Mouse (Mus musculus) limb, embryonic 11.5 days (tissue): ENCODE data around the gene Impdh1. TPM values are rescaled to one million over a fixed set of nuclear protein-coding genes. Genes with fewer than 3 reads are reported as not detected.
A peak's percentile ranks its signal among the peaks of the same experiment; 100 is the strongest.

Experiments
- ATAC-seq: fragments of 200-750 bp; cut with Nextera tagmentation; 2 replicates; pipeline ENCODE4 v1.8.0; 2017; ENCODE audit warnings: low read depth; ENCODE audit not compliant: insufficient number of reproducible peaks, low FRiP score, low TSS enrichment
- DNase-seq: peaks from one replicate; pipeline ENCODE4 v3.0.0-alpha.2; 2015; ENCODE audit warnings: low spot score
- H3K27ac ChIP-seq: fragments of 300-500 bp; sonication (generic); replicated peaks from 2 replicates; pipeline ENCODE4 v1.5.1; 2014; ENCODE audit warnings: low read depth, mild to moderate bottlenecking, low read length
- H3K27me3 ChIP-seq: fragments of 300-500 bp; sonication (generic); 2 replicates; pipeline ENCODE4 v1.6.1; 2014; ENCODE audit warnings: mild to moderate bottlenecking, low read length, mixed read lengths; ENCODE audit not compliant: control insufficient read depth, insufficient read depth
- H3K36me3 ChIP-seq: fragments of 300-500 bp; sonication (generic); 2 replicates; pipeline ENCODE4 v1.6.1; 2014; ENCODE audit warnings: mild to moderate bottlenecking, low read length, moderate library complexity, mixed read lengths; ENCODE audit not compliant: control insufficient read depth, insufficient read depth
- H3K4me1 ChIP-seq: fragments of 300-500 bp; sonication (generic); 2 replicates; pipeline ENCODE4 v1.6.1; 2014; ENCODE audit warnings: low read length, mixed read lengths; ENCODE audit not compliant: control insufficient read depth, insufficient read depth
- H3K4me2 ChIP-seq: fragments of 300-500 bp; sonication (generic); 2 replicates; pipeline ENCODE4 v1.6.1; 2014; ENCODE audit warnings: low read depth, mild to moderate bottlenecking, moderate library complexity; ENCODE audit not compliant: severe bottlenecking
- H3K4me3 ChIP-seq: fragments of 300-500 bp; sonication (generic); 2 replicates; pipeline ENCODE4 v1.5.1; 2014; ENCODE audit warnings: low read depth, low read length
- H3K9ac ChIP-seq: fragments of 300-500 bp; sonication (generic); 2 replicates; pipeline ENCODE4 v1.6.1; 2014; ENCODE audit warnings: mild to moderate bottlenecking, low read length
- H3K9me3 ChIP-seq: fragments of 300-500 bp; sonication (generic); 2 replicates; pipeline ENCODE4 v1.6.1; 2016; ENCODE audit warnings: low read length; ENCODE audit not compliant: control insufficient read depth
- WGBS: fragments of 180-500 bp; shearing (Covaris S2); extraction: QIAGEN DNeasy Blood & Tissue Kit; methylation state at CpG from one replicate; pipeline ENCODE4 v1.1.7; 2014; 5-methylcytosine and 5-hydroxymethylcytosine counted together
- polyA plus RNA-seq: library from polyadenylated mRNA; unstranded; fragments of >200 nt; fragmentation: Nextera tagmentation; extraction: Ambion mirVana; gene quantifications from 2 replicates; pipeline ENCODE4 v1.2.1, GENCODE M21; 2014

Gene Impdh1
- polyA plus RNA-seq, 1 experiment from 2014 or later = 40.8 TPM

GRCm38 (mm10) chr6:29187936-29188335 is 28.2 kb downstream of the Impdh1 start:
- Histone ChIP-seq H3K27me3 (no peaks in the 10 kb centered on the region), H3K9me3 (no peaks in the 10 kb centered on the region), H3K9ac (no peak overlapping the region), H3K27ac (no peak overlapping the region), H3K36me3 (no peaks in the 10 kb centered on the region), H3K4me1 (no peaks in the 10 kb centered on the region), H3K4me3 (no peak overlapping the region), H3K4me2 (no peak overlapping the region)
- WGBS = 80% methylated on average over 1 of the region's 1 CpGs
- DNase-seq = no peak
- no peak for ATAC-seq

- no peak overlapping the region for H3K27ac ChIP-seq
- peak overlapping the region; percentile 80 for H3K4me2 ChIP-seq
- peak overlapping the region; percentile 47 for H3K4me3 ChIP-seq
- peaks cover 5% of the 10 kb centered on the region for H3K4me1 ChIP-seq
- H3K27me3 ChIP-seq = 0 out of 2 replicates have a peak, but pooled peaks cover 3% of the 10 kb centered on the region
- H3K36me3 ChIP-seq = no peaks in the 10 kb centered on the region
- ATAC-seq (no peak), DNase-seq (no peak)
- WGBS = 54% methylated on average over 8 of the region's 8 CpGs
- no peaks in the 10 kb centered on the region for H3K9me3 ChIP-seq
- H3K9ac ChIP-seq = no peak overlapping the region
Observed at GRCm38 (mm10) chr6:29179843-29180242, 36.3 kb downstream of the Impdh1 start.

- under 1% methylated on average over 71 of the region's 79 CpGs for WGBS
- no peak within 1 kb of the TSS for H3K27ac ChIP-seq
- H3K4me1 ChIP-seq = peaks cover 5% of the 10 kb centered on the region
- H3K27me3 ChIP-seq = 0 out of 2 replicates have a peak, but pooled peaks cover 3% of the 10 kb centered on the region
- DNase-seq (peak; percentile 71), ATAC-seq (peak; percentile 33; the same call in 1 of the 2 replicates)
- H3K36me3 ChIP-seq = no peaks in the 10 kb centered on the region
- no peaks in the 10 kb centered on the region for H3K9me3 ChIP-seq
- H3K4me3 ChIP-seq = peak within 1 kb of the TSS; percentile 47
- H3K9ac ChIP-seq = peak within 1 kb of the TSS; percentile 70
- peak within 1 kb of the TSS; percentile 80 for H3K4me2 ChIP-seq
Observed at GRCm38 (mm10) chr6:29178888-29179658, 37.1 kb downstream of the Impdh1 start, which contains the start of gene Prrt4. Gene Prrt4 (minus strand): TSS chr6:29179584.

- Histone ChIP-seq H3K4me3 (peak overlapping the region; percentile 47), H3K4me1 (peaks cover 5% of the 10 kb centered on the region), H3K36me3 (no peaks in the 10 kb centered on the region), H3K27me3 (0 out of 2 replicates have a peak, but pooled peaks cover 3% of the 10 kb centered on the region), H3K9ac (no peak overlapping the region; the same call in 1 of the 2 replicates), H3K9me3 (no peaks in the 10 kb centered on the region), H3K4me2 (peak overlapping the region; percentile 80), H3K27ac (no peak overlapping the region)
- ATAC-seq (peak; percentile 15; the same call in 1 of the 2 replicates), DNase-seq (peak; percentile 41)
- WGBS = 10% methylated on average over 17 of the region's 17 CpGs
Observed at GRCm38 (mm10) chr6:29177901-29178879, 38.0 kb downstream of the Impdh1 start.

GRCm38 (mm10) chr6:29175113-29175512 is 41.1 kb downstream of the Impdh1 start:
- no peak overlapping the region for H3K27ac ChIP-seq
- no peak overlapping the region for H3K4me3 ChIP-seq
- no peak overlapping the region for H3K9ac ChIP-seq
- no peak for DNase-seq
- no peaks in the 10 kb centered on the region for H3K9me3 ChIP-seq
- no peak for ATAC-seq
- H3K4me1 ChIP-seq = peaks cover 11% of the 10 kb centered on the region
- WGBS = 38% methylated on average over 3 of the region's 3 CpGs
- H3K36me3 ChIP-seq = no peaks in the 10 kb centered on the region
- no peak overlapping the region for H3K4me2 ChIP-seq
- H3K27me3 ChIP-seq = peaks cover 8% of the 10 kb centered on the region

- no peak overlapping the region for H3K4me3 ChIP-seq
- DNase-seq (no peak), ATAC-seq (no peak)
- H3K9me3 ChIP-seq = no peaks in the 10 kb centered on the region
- H3K27me3 ChIP-seq = peaks cover 15% of the 10 kb centered on the region
- no peak overlapping the region for H3K27ac ChIP-seq
- H3K4me2 ChIP-seq = no peak overlapping the region
- no peak overlapping the region for H3K9ac ChIP-seq
- 3% methylated on average over 7 of the region's 7 CpGs for WGBS
- no peaks in the 10 kb centered on the region for H3K36me3 ChIP-seq
- peaks cover 14% of the 10 kb centered on the region for H3K4me1 ChIP-seq
Observed at GRCm38 (mm10) chr6:29174368-29174767, 41.8 kb downstream of the Impdh1 start.

GRCm38 (mm10) chr6:29170952-29171388 is 45.2 kb downstream of the Impdh1 start:
- H3K36me3 ChIP-seq = no peaks in the 10 kb centered on the region
- H3K27me3 ChIP-seq = peaks cover 20% of the 10 kb centered on the region
- ATAC-seq (peak; percentile 81), DNase-seq (peak; percentile 93)
- H3K9me3 ChIP-seq = no peaks in the 10 kb centered on the region
- no peak overlapping the region for H3K27ac ChIP-seq
- peaks cover 9% of the 10 kb centered on the region for H3K4me1 ChIP-seq
- WGBS = under 1% methylated on average over 40 of the region's 40 CpGs
- H3K4me2 ChIP-seq = peak overlapping the region; percentile 99
- H3K9ac ChIP-seq = peak overlapping the region; percentile 73
- H3K4me3 ChIP-seq = peak overlapping the region; percentile 50
